Mouse (Mus musculus) adrenal gland, adult 2 months (tissue): ENCODE measurements around the gene Gm49510. TPM values are rescaled to one million over a fixed set of nuclear protein-coding genes. Genes with fewer than 3 reads are reported as not detected.
A peak's percentile ranks its signal among the peaks of the same experiment; 100 is the strongest.
"Not testable (repeated sequence)": the region's sequence is repeated elsewhere in the genome, so short reads cannot be mapped to it uniquely, and the experiment has no call there.

ENCODE experiments used
- DNase-seq: peaks from one replicate; pipeline ENCODE4 v3.0.0; 2021
- polyA plus RNA-seq: library from polyadenylated mRNA; depleted of rRNA; stranded (reverse); fragments of >200 nt; gene quantifications from 2 replicates; pipeline ENCODE4 v1.2.3, GENCODE M21; 2012
- total RNA-seq, 2 experiments: library from RNA; stranded (reverse); gene quantifications; 2 replicates each; pipeline ENCODE4 v1.2.3; 2021

The Gm49510 gene
- total and polyA plus RNA-seq, 3 experiments: not detected

DNA sequence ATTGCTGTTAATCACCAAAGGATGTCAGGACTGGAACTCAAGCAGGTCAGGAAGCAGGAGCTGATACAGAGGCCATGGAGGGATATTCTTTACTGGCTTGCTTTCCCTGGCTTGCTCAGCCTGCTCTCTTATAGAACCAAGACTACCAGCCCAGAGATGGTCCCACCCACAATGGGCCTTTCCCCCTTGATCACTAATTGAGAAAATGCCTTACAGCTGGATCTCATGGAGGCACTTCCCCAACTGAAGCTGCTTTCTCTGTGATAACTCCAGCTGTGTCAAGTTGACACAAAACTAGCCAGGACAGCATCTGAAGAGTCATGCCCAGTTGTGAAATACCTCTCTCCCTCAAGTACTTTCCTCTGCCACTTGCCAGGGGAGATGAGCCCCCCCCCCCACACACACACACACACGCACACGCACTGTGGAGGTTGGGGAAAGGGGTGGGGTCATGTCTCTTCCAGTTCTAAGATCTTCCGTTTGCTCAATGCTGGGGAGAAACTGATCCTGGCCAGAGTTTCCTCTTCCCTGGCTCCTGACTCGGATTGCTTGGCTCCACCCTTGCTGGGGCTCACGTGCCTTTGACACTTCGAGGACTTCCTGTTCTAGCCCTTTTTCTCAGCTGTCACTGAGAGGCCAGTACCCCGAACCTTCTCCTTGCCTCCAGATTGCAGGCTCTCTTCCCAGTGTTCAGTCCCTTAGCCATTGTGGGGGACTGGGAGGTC, 20.5 kb upstream of the Gm49510 start:
- DNase-seq: not testable (repeated sequence)

GRCm38 (mm10) chr15:78880432-78880831, 19.0 kb upstream of the Gm49510 start:
- DNase-seq: no peak

- DNase-seq: no peak
These were observed 17.6 kb upstream of the Gm49510 start for GRCm38 (mm10) chr15:78881828-78882227.

- DNase-seq: no peak
These were observed 10.0 kb upstream of the Gm49510 start for GRCm38 (mm10) chr15:78889401-78889853.

- DNase-seq: no peak
These were observed 7.0 kb upstream of the Gm49510 start for GRCm38 (mm10) chr15:78892440-78892839.

- DNase-seq: no peak
These were observed 4.7 kb upstream of the Gm49510 start for GRCm38 (mm10) chr15:78894726-78895125.

DNA sequence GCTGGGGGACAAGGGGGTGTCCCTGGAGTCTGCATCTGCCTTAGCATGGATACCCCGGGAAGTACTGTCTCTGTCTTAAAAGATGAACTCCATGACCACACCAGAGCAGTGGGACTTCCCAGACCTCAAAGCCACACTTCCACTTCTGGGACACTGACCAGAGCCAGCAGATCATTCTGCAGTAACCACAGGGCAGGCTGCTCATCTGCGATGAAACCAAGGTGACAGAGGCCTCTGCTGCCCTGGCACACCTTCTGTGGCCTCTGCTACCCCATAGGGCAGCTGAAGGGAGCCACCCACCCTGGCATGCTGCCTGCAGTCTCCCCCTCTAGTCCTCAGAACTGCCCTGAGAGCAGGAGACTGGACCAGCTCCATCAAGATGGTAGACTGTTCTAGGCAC, 3.7 kb upstream of the Gm49510 start:
- no peak for DNase-seq

GRCm38 (mm10) chr15:78896149-78896548, 3.3 kb upstream of the Gm49510 start:
- DNase-seq: no peak

DNA sequence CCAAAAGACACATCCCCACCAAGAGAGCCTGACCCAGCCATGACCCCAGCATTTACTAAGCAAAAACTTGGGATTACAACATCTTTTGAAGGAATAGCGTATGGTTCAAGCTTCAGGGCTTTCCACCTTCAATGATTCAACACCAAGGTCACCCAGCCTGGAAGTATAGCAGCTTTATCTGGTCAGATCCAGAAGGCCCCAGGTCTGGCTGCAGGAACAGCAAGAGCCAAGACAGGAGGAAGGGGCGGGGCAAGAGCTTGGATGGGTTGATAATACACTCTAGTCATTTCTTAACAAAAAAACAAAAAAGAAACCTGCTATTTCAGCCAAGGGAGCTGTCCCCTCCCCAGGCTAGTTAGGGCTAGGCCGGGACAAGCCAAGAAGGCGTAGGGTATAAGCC, 2.0 kb upstream of the Gm49510 start:
- DNase-seq: no peak

DNA sequence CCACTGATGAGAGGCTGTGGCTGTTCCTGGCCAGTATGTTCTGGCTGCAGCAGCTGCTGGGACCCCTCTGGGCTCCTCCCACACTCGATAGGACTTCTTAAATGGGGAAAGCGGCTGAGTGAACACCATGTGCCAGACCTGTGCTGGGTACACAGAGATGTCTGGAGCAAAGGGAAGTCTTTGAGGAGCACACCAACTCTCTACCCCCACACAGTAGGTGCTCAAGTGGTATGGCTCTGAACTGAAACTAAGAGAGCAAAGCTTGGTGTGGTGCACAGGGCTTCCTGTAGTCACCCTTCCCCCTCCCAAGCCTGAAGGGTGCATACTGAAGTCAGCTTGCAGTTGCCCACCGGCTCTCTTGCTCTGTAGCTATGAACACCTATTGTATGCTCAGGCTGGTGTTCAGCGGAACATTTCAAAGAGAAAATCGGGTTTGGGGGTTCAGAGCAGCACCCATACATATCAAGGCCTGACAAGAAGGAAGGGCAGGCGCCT, 913 bp upstream of the Gm49510 start:
- DNase-seq: no peak

DNA sequence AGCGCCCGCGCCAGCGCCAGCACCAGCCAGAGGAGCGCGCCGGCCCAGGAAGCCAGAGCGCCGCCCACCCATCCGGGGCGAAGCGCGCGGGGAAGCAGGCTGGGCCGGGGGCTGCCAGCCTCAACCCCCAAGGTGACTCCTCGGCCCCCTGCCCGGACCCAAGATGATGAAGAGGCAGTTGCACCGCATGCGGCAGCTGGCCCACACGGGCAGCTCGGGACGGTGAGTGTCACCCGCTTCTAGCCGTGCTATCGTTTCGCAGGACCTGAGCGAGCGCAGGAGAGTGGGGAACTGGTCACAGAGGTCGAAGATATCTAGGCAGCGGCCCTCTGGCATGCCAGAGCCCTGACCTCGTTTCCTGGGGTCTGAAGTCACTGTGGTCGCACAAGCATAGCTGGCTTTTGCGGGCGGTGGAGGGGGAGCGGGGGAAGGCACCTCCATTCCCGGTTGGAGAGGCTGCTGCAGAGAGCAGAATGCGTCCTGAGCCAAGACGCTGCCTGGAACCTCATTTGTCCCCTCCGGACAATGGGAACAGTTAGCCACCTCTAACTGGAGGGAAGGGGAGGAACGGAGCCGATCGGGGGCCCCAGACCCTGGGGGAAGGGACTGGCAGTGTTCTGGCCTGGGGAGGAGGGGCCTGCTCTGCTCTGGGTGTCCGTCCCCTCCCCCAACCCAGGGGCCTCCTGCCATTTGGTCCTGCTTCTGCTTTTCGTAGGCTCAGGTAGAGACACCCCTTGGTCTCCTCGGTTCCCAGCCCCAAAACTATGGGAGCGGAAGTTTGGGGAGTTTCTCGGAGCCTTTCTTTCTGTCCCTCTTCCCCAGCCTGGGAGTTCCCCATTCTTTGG, 495 bp downstream of the Gm49510 start, which contains the start of gene Sh3bp1:
TSS of gene Sh3bp1 (plus strand) at position 29 of the 845 bp plus-strand sequence.
- peak; percentile 79 for DNase-seq

GRCm38 (mm10) chr15:78900585-78901421, 1.3 kb downstream of the Gm49510 start:
- no peak for DNase-seq

- no peak for DNase-seq
These were observed 1.9 kb downstream of the Gm49510 start for GRCm38 (mm10) chr15:78901422-78901789.

DNA sequence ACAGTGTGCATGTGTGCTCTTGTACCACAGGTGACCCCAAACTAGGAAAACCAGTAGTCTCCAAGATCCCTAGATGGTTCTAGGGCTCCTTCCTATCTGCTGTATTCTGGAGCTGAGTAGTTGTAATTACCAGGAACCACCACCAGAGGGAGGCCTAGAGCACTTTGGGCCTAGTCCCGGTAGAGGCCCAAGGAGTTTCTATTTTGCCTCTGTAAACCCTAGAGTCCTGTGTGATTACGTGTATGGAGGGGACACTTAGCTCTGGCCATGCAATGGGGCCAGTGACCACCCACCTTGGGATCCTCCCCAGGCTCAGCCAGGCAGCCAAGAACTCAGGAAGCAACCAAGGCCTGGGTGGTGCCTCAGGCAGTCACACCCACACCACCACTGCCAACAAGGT, 3.8 kb downstream of the Gm49510 start:
- DNase-seq: peak; percentile 83

DNA sequence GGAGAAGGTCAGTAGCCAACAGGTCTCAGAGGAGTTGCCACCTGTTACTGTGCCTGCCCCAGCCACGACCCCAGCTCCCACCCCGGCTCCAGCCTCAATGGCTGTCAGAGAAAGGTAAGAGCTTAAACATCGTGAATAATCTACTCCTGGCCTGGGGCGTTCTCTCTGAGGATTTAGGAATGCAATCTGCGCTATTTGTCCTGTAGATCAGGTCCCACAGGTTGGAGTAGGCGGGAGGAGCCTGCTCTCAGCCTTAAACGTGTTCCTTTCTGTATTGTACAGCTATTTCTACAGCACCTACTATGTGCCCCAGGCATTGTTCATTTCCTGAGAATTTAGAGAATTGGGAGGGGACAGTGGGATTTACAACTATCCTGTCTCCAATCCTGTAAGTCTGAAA, 8.9 kb downstream of the Gm49510 start:
- no peak for DNase-seq

- no peak for DNase-seq
These were observed 9.5 kb downstream of the Gm49510 start for GRCm38 (mm10) chr15:78908982-78909381.

DNA sequence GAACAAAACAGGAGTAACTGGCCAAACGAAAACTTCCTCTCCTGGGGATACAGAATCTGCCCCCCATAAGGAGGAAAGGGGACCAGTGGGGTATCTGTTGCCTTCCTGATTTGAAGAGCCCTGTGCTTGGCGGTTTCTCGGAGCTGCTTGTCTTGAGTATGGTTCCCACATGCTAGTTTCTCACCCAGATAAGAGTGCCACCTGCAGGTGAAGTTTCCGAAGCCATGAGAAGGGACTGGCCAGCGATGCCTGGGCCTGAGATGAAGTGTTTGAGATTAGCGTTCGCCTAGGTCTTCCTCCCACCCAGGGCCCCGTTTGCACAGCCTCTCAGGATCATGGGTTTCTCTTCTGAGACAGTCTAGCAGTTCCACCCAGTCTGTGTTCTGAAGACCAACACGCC, 12.6 kb downstream of the Gm49510 start:
- no peak for DNase-seq

DNA sequence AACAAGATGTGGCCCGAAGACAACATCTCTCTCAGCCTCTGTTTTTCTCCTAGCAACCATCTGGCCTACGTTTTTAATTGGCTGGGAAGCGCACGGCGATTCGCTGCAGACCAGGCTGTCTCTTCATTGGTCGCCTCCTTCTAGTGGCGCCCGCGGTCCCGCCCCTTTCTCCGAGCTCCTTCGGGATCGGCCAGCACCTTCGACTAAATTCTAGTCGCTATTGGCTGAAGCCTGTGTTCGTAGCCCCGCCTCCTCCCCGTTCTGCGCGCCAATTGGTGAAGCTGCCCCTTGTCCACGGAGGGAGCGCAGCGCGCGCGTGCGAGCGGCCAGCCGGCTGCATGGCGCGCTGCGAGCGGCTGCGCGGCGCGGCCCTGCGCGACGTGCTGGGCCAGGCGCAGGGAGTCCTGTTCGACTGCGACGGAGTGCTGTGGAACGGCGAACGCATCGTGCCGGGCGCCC, 14.2 kb downstream of the Gm49510 start, which contains the start of gene Pdxp:
TSS of gene Pdxp (plus strand) at position 288 of the 459 bp plus-strand sequence.
- peak; percentile 96 for DNase-seq

GRCm38 (mm10) chr15:78914091-78914822, 14.8 kb downstream of the Gm49510 start:
- DNase-seq: no peak

GRCm38 (mm10) chr15:78914823-78915659, 15.6 kb downstream of the Gm49510 start:
- DNase-seq: no peak
